Mouse (Mus musculus): ENCODE measurements around the gene AL732309.1. TPM values are rescaled to one million over a fixed set of nuclear protein-coding genes. Genes with fewer than 3 reads are reported as not detected.
A peak's percentile ranks its signal among the peaks of the same experiment; 100 is the strongest.

AL732309.1 gene
- polyA plus RNA-seq, 1 experiment from 2014 or later, result 6.8 TPM

GRCm38 (mm10) chr2:25286837-25287636, 40.4 kb upstream of the AL732309.1 start:
- H3K4me1 ChIP-seq, result peaks cover 26% of the 10 kb centered on the region
- ATAC-seq (replicated peaks), result no peak
- H3K4me2 ChIP-seq (replicated peaks), result no peak overlapping the region
- 59% methylated on average over 7 of the region's 7 CpGs for WGBS
- no peak overlapping the region for H3K4me3 ChIP-seq
- H3K36me3 ChIP-seq, result peaks cover 40% of the 10 kb centered on the region
- no peak overlapping the region for H3K9ac ChIP-seq (replicated peaks)
- H3K27me3 ChIP-seq, result peaks cover 41% of the 10 kb centered on the region
- no peaks in the 10 kb centered on the region for H3K9me3 ChIP-seq
- H3K27ac ChIP-seq (replicated peaks), result no peak overlapping the region

GRCm38 (mm10) chr2:25286314-25286713, 39.7 kb upstream of the AL732309.1 start:
- Histone ChIP-seq H3K9me3 (no peaks in the 10 kb centered on the region), H3K4me2 (replicated peaks) (no peak overlapping the region), H3K9ac (replicated peaks) (no peak overlapping the region), H3K4me3 (no peak overlapping the region), H3K36me3 (peaks cover 44% of the 10 kb centered on the region), H3K27me3 (peaks cover 34% of the 10 kb centered on the region), H3K4me1 (peaks cover 21% of the 10 kb centered on the region), H3K27ac (replicated peaks) (no peak overlapping the region)
- ATAC-seq (replicated peaks), result no peak
- WGBS, result 93% methylated on average over 1 of the region's 1 CpGs

GRCm38 (mm10) chr2:25285551-25285950, 38.9 kb upstream of the AL732309.1 start:
- no peak for ATAC-seq (replicated peaks)
- Histone ChIP-seq H3K4me2 (replicated peaks) (no peak overlapping the region), H3K4me1 (peaks cover 13% of the 10 kb centered on the region), H3K27ac (replicated peaks) (no peak overlapping the region), H3K36me3 (peaks cover 52% of the 10 kb centered on the region), H3K9ac (replicated peaks) (no peak overlapping the region), H3K4me3 (no peak overlapping the region), H3K27me3 (peaks cover 26% of the 10 kb centered on the region), H3K9me3 (no peaks in the 10 kb centered on the region)
- 94% methylated on average over 2 of the region's 2 CpGs for WGBS

- H3K36me3 ChIP-seq, result peaks cover 96% of the 10 kb centered on the region
- H3K4me2 ChIP-seq (replicated peaks), result no peak overlapping the region
- no peak overlapping the region for H3K27ac ChIP-seq (replicated peaks)
- peaks cover 1% of the 10 kb centered on the region for H3K4me1 ChIP-seq
- no peak overlapping the region for H3K9ac ChIP-seq (replicated peaks)
- no peak overlapping the region for H3K4me3 ChIP-seq
- no peaks in the 10 kb centered on the region for H3K27me3 ChIP-seq
- H3K9me3 ChIP-seq, result no peaks in the 10 kb centered on the region
- peak; percentile 57; the same call in 1 of the 2 replicates for ATAC-seq (replicated peaks)
- WGBS, result 62% methylated on average over 13 of the region's 13 CpGs
Observed at GRCm38 (mm10) chr2:25278928-25279882, 32.5 kb upstream of the AL732309.1 start.

GRCm38 (mm10) chr2:25273010-25273409, 26.3 kb upstream of the AL732309.1 start:
- Histone ChIP-seq H3K36me3 (peaks cover 64% of the 10 kb centered on the region), H3K4me1 (peaks cover 32% of the 10 kb centered on the region), H3K9me3 (no peaks in the 10 kb centered on the region), H3K27ac (replicated peaks) (0 out of 2 replicates have a peak overlapping the region, but pooled peaks have one; percentile 4), H3K4me2 (replicated peaks) (peak overlapping the region; percentile 93), H3K9ac (replicated peaks) (peak overlapping the region; percentile 68), H3K4me3 (peak overlapping the region; percentile 74), H3K27me3 (no peaks in the 10 kb centered on the region)
- ATAC-seq (replicated peaks), result 0 out of 2 replicates have a peak, but pooled peaks have one; percentile 1
- WGBS, result 40% methylated on average over 16 of the region's 16 CpGs

- H3K4me3 ChIP-seq, result peak overlapping the region; percentile 74
- H3K4me1 ChIP-seq, result peaks cover 37% of the 10 kb centered on the region
- H3K36me3 ChIP-seq, result peaks cover 60% of the 10 kb centered on the region
- no peaks in the 10 kb centered on the region for H3K27me3 ChIP-seq
- H3K9me3 ChIP-seq, result no peaks in the 10 kb centered on the region
- ATAC-seq (replicated peaks), result peak; percentile 75
- peak overlapping the region; percentile 68 for H3K9ac ChIP-seq (replicated peaks)
- peak overlapping the region; percentile 66 for H3K27ac ChIP-seq (replicated peaks)
- under 1% methylated on average over 29 of the region's 29 CpGs for WGBS
- peak overlapping the region; percentile 93 for H3K4me2 ChIP-seq (replicated peaks)
Observed at GRCm38 (mm10) chr2:25272515-25272914, 25.9 kb upstream of the AL732309.1 start.

- under 1% methylated on average over 55 of the region's 55 CpGs for WGBS
- H3K4me2 ChIP-seq (replicated peaks), result peak within 1 kb of the TSS; percentile 93
Observed at GRCm38 (mm10) chr2:25271827-25272511, 25.3 kb upstream of the AL732309.1 start, which contains the start of the genes Ssna1 and Anapc2. Gene Ssna1 (minus strand): TSS chr2:25272438. Gene Anapc2 (plus strand): TSS chr2:25272478.

GRCm38 (mm10) chr2:25267746-25268309, 21.2 kb upstream of the AL732309.1 start:
- Histone ChIP-seq H3K9me3 (no peaks in the 10 kb centered on the region), H3K4me3 (no peak overlapping the region), H3K4me1 (peaks cover 68% of the 10 kb centered on the region), H3K27me3 (peaks cover 15% of the 10 kb centered on the region; the same call in 1 of the 2 replicates), H3K36me3 (peaks cover 21% of the 10 kb centered on the region), H3K27ac (replicated peaks) (no peak overlapping the region), H3K9ac (replicated peaks) (no peak overlapping the region), H3K4me2 (replicated peaks) (no peak overlapping the region)
- ATAC-seq (replicated peaks), result no peak
- 69% methylated on average over 4 of the region's 4 CpGs for WGBS

More at GRCm38 (mm10) chr2:25271827-25272511, 25.3 kb upstream of the AL732309.1 start, which contains the start of the genes Ssna1 and Anapc2:
- Histone ChIP-seq H3K9me3 (no peaks in the 10 kb centered on the region), H3K27ac (replicated peaks) (peak within 1 kb of the TSS; percentile 66), H3K4me3 (peak within 1 kb of the TSS; percentile 74), H3K9ac (replicated peaks) (peak within 1 kb of the TSS; percentile 68), H3K4me1 (peaks cover 43% of the 10 kb centered on the region), H3K27me3 (no peaks in the 10 kb centered on the region), H3K36me3 (peaks cover 54% of the 10 kb centered on the region)
- ATAC-seq (replicated peaks), result peak; percentile 94

- peak overlapping the region; percentile 98; the same call in 1 of the 2 replicates for H3K4me2 ChIP-seq (replicated peaks)
- peak overlapping the region; percentile 10; the same call in 1 of the 2 replicates for H3K9ac ChIP-seq (replicated peaks)
- 0 out of 2 replicates have a peak overlapping the region, but pooled peaks have one; percentile 9 for H3K27ac ChIP-seq (replicated peaks)
- peaks cover 21% of the 10 kb centered on the region for H3K36me3 ChIP-seq
- H3K27me3 ChIP-seq, result peaks cover 15% of the 10 kb centered on the region; the same call in 1 of the 2 replicates
- ATAC-seq (replicated peaks), result no peak
- H3K9me3 ChIP-seq, result no peaks in the 10 kb centered on the region
- peaks cover 67% of the 10 kb centered on the region for H3K4me1 ChIP-seq
- H3K4me3 ChIP-seq, result no peak overlapping the region
Observed at GRCm38 (mm10) chr2:25267241-25267640, 20.6 kb upstream of the AL732309.1 start.

GRCm38 (mm10) chr2:25266720-25267119, 20.1 kb upstream of the AL732309.1 start:
- Histone ChIP-seq H3K4me2 (replicated peaks) (peak overlapping the region; percentile 98), H3K9me3 (no peaks in the 10 kb centered on the region), H3K4me1 (peaks cover 72% of the 10 kb centered on the region), H3K27ac (replicated peaks) (peak overlapping the region; percentile 9; the same call in 1 of the 2 replicates), H3K4me3 (no peak overlapping the region), H3K9ac (replicated peaks) (peak overlapping the region; percentile 23; the same call in 1 of the 2 replicates), H3K27me3 (peaks cover 15% of the 10 kb centered on the region; the same call in 1 of the 2 replicates), H3K36me3 (peaks cover 21% of the 10 kb centered on the region)
- WGBS, result 29% methylated on average over 2 of the region's 2 CpGs
- no peak for ATAC-seq (replicated peaks)
